Mouse (Mus musculus) heart, embryonic 10.5 days (tissue): Measurements from ENCODE around the gene Magix. TPM values are rescaled to one million over a fixed set of nuclear protein-coding genes. Genes with fewer than 3 reads are reported as not detected.

ENCODE experiments used
- DNase-seq: peaks from one replicate; pipeline ENCODE4 v3.0.0-alpha.2; 2017; ENCODE audit warnings: low spot score
- H3K27ac ChIP-seq: fragments of 300-500 bp; sonication (generic); 2 replicates; pipeline ENCODE4 v1.5.1; 2016; ENCODE audit warnings: mild to moderate bottlenecking
- H3K27me3 ChIP-seq: fragments of 300-500 bp; sonication (generic); 2 replicates; pipeline ENCODE4 v1.6.1; 2016; ENCODE audit warnings: mild to moderate bottlenecking; ENCODE audit not compliant: poor library complexity, insufficient read depth, severe bottlenecking
- H3K36me3 ChIP-seq: fragments of 300-500 bp; sonication (generic); 2 replicates; pipeline ENCODE4 v1.6.1; 2016; ENCODE audit warnings: mild to moderate bottlenecking, moderate library complexity
- H3K4me1 ChIP-seq: fragments of 300-500 bp; sonication (generic); 2 replicates; pipeline ENCODE4 v1.6.1; 2016; ENCODE audit warnings: mild to moderate bottlenecking
- H3K4me3 ChIP-seq: fragments of 300-500 bp; sonication (generic); 2 replicates; pipeline ENCODE4 v1.5.1; 2016; ENCODE audit warnings: mild to moderate bottlenecking, moderate library complexity
- H3K9me3 ChIP-seq: fragments of 300-500 bp; sonication (generic); 2 replicates; pipeline ENCODE4 v1.6.1; 2016; ENCODE audit warnings: mild to moderate bottlenecking, moderate library complexity
- WGBS: fragments of 180-500 bp; shearing (Covaris S2); methylation state at CpG from one replicate; pipeline ENCODE4 v1.1.7; 2016; 5-methylcytosine and 5-hydroxymethylcytosine counted together
- polyA plus RNA-seq: library from polyadenylated mRNA; unstranded; fragments of >200 nt; fragmentation: Nextera tagmentation; extraction: Ambion mirVana; gene quantifications from 2 replicates; pipeline ENCODE4 v1.2.1, GENCODE M21; 2016

Gene Magix
- polyA plus RNA-seq, 1 experiment from 2014 or later: 0.06 TPM

GRCm38 (mm10) chrX:7696954-7697381 lies 15.9 kb upstream of the Magix start, which contains the start of gene Gpkow:
Gene Gpkow, plus strand, starts transcription at chrX:7697131.
- H3K9me3 ChIP-seq: no peaks in the 10 kb centered on the region
- 11% methylated on average over 33 of the region's 33 CpGs for WGBS
- H3K27me3 ChIP-seq: no peaks in the 10 kb centered on the region
- H3K27ac ChIP-seq: peak within 1 kb of the TSS; percentile 78
- peak within 1 kb of the TSS; percentile 67 for H3K4me3 ChIP-seq
- H3K4me1 ChIP-seq: no peaks in the 10 kb centered on the region; the same call in 1 of the 2 replicates
- peak; percentile 94 for DNase-seq
- peaks cover 14% of the 10 kb centered on the region; the same call in 1 of the 2 replicates for H3K36me3 ChIP-seq

- 45% methylated on average over 6 of the region's 6 CpGs for WGBS
- H3K4me1 ChIP-seq: no peaks in the 10 kb centered on the region; the same call in 1 of the 2 replicates
- peak overlapping the region; percentile 67 for H3K4me3 ChIP-seq
- DNase-seq: no peak
- H3K27me3 ChIP-seq: no peaks in the 10 kb centered on the region
- peaks cover 14% of the 10 kb centered on the region; the same call in 1 of the 2 replicates for H3K36me3 ChIP-seq
- H3K9me3 ChIP-seq: no peaks in the 10 kb centered on the region
- H3K27ac ChIP-seq: no peak overlapping the region
These were observed 15.5 kb upstream of the Magix start for GRCm38 (mm10) chrX:7696520-7696919.

GRCm38 (mm10) chrX:7692862-7693261 lies 11.8 kb upstream of the Magix start:
- Histone ChIP-seq H3K27ac (no peak overlapping the region), H3K4me1 (no peaks in the 10 kb centered on the region), H3K27me3 (no peaks in the 10 kb centered on the region), H3K36me3 (no peaks in the 10 kb centered on the region), H3K9me3 (no peaks in the 10 kb centered on the region), H3K4me3 (no peak overlapping the region)
- DNase-seq: no peak
- 35% methylated on average over 4 of the region's 4 CpGs for WGBS

GRCm38 (mm10) chrX:7690486-7690885 lies 9.4 kb upstream of the Magix start:
- H3K27me3 ChIP-seq: no peaks in the 10 kb centered on the region
- H3K36me3 ChIP-seq: no peaks in the 10 kb centered on the region
- no peaks in the 10 kb centered on the region for H3K9me3 ChIP-seq
- 53% methylated on average over 3 of the region's 3 CpGs for WGBS
- H3K27ac ChIP-seq: no peak overlapping the region
- no peak for DNase-seq
- no peak overlapping the region for H3K4me3 ChIP-seq
- H3K4me1 ChIP-seq: no peaks in the 10 kb centered on the region

- 91% methylated on average over 2 of the region's 2 CpGs for WGBS
- Histone ChIP-seq H3K4me1 (no peaks in the 10 kb centered on the region), H3K4me3 (no peak overlapping the region), H3K27ac (no peak overlapping the region), H3K9me3 (no peaks in the 10 kb centered on the region), H3K27me3 (no peaks in the 10 kb centered on the region), H3K36me3 (no peaks in the 10 kb centered on the region)
- DNase-seq: no peak
These were observed 7.3 kb upstream of the Magix start for GRCm38 (mm10) chrX:7688321-7688720.

GRCm38 (mm10) chrX:7680057-7680412 lies 1.0 kb downstream of the Magix start:
- no peak overlapping the region for H3K27ac ChIP-seq
- H3K27me3 ChIP-seq: no peaks in the 10 kb centered on the region
- H3K36me3 ChIP-seq: no peaks in the 10 kb centered on the region
- DNase-seq: no peak
- peak overlapping the region; percentile 47 for H3K4me3 ChIP-seq
- no peaks in the 10 kb centered on the region for H3K9me3 ChIP-seq
- H3K4me1 ChIP-seq: no peaks in the 10 kb centered on the region
- 20% methylated on average over 12 of the region's 12 CpGs for WGBS

GRCm38 (mm10) chrX:7679405-7680056 lies 1.5 kb downstream of the Magix start:
- Histone ChIP-seq H3K27me3 (no peaks in the 10 kb centered on the region), H3K27ac (no peak overlapping the region), H3K36me3 (no peaks in the 10 kb centered on the region), H3K4me1 (no peaks in the 10 kb centered on the region), H3K9me3 (no peaks in the 10 kb centered on the region), H3K4me3 (peak overlapping the region; percentile 47)
- WGBS: 15% methylated on average over 27 of the region's 27 CpGs
- peak; percentile 93 for DNase-seq

- no peaks in the 10 kb centered on the region for H3K9me3 ChIP-seq
- no peaks in the 10 kb centered on the region for H3K27me3 ChIP-seq
- 0 out of 2 replicates have a peak, but pooled peaks cover 3% of the 10 kb centered on the region for H3K4me1 ChIP-seq
- H3K27ac ChIP-seq: no peak overlapping the region
- DNase-seq: no peak
- H3K36me3 ChIP-seq: no peaks in the 10 kb centered on the region
- H3K4me3 ChIP-seq: no peak overlapping the region
- 59% methylated on average over 3 of the region's 3 CpGs for WGBS
These were observed 2.1 kb downstream of the Magix start for GRCm38 (mm10) chrX:7678986-7679385.

GRCm38 (mm10) chrX:7675001-7675380 lies 6.1 kb downstream of the Magix start:
- Histone ChIP-seq H3K27ac (peak overlapping the region; percentile 80), H3K4me3 (peak overlapping the region; percentile 50), H3K27me3 (no peaks in the 10 kb centered on the region), H3K9me3 (no peaks in the 10 kb centered on the region), H3K36me3 (no peaks in the 10 kb centered on the region), H3K4me1 (peaks cover 9% of the 10 kb centered on the region; the same call in 1 of the 2 replicates)
- WGBS: 29% methylated on average over 10 of the region's 10 CpGs
- no peak for DNase-seq

GRCm38 (mm10) chrX:7674284-7675000 lies 6.6 kb downstream of the Magix start:
- WGBS: 24% methylated on average over 28 of the region's 28 CpGs

GRCm38 (mm10) chrX:7673578-7674281 lies 7.3 kb downstream of the Magix start:
- DNase-seq: no peak
- Histone ChIP-seq H3K27ac (peak overlapping the region; percentile 80; the same call in 1 of the 2 replicates), H3K36me3 (peaks cover 5% of the 10 kb centered on the region; the same call in 1 of the 2 replicates), H3K9me3 (no peaks in the 10 kb centered on the region), H3K27me3 (no peaks in the 10 kb centered on the region), H3K4me3 (peak overlapping the region; percentile 50), H3K4me1 (peaks cover 9% of the 10 kb centered on the region; the same call in 1 of the 2 replicates)
- WGBS: 23% methylated on average over 12 of the region's 12 CpGs

More at GRCm38 (mm10) chrX:7674284-7675000, 6.6 kb downstream of the Magix start:
- peaks cover 9% of the 10 kb centered on the region; the same call in 1 of the 2 replicates for H3K4me1 ChIP-seq
- H3K27ac ChIP-seq: peak overlapping the region; percentile 80
- H3K27me3 ChIP-seq: no peaks in the 10 kb centered on the region
- no peak for DNase-seq
- H3K36me3 ChIP-seq: no peaks in the 10 kb centered on the region
- H3K9me3 ChIP-seq: no peaks in the 10 kb centered on the region
- peak overlapping the region; percentile 50 for H3K4me3 ChIP-seq

- H3K27me3 ChIP-seq: no peaks in the 10 kb centered on the region
- no peaks in the 10 kb centered on the region for H3K9me3 ChIP-seq
- no peak overlapping the region for H3K4me3 ChIP-seq
- H3K4me1 ChIP-seq: peaks cover 9% of the 10 kb centered on the region; the same call in 1 of the 2 replicates
- 34% methylated on average over 6 of the region's 6 CpGs for WGBS
- H3K36me3 ChIP-seq: peaks cover 7% of the 10 kb centered on the region; the same call in 1 of the 2 replicates
- H3K27ac ChIP-seq: no peak overlapping the region
- no peak for DNase-seq
These were observed 8.3 kb downstream of the Magix start for GRCm38 (mm10) chrX:7672739-7673138.
